Mouse (Mus musculus) left cerebral cortex, postnatal 25 days (tissue): ENCODE measurements around the gene Dleu7. TPM values are rescaled to one million over a fixed set of nuclear protein-coding genes. Genes with fewer than 3 reads are reported as not detected.

Experiments used
- DNase-seq, 2 experiments: peaks; one replicate each; pipeline ENCODE4 v3.0.0; 2022; ENCODE audit warnings: low spot score in 2 of 2, mixed read lengths in 1 of 2
- intact Hi-C: fragments of 180-260 bp; cut with DNase I; formaldehyde crosslinking; loops from one replicate; pipeline ENCODE4 v1.15.1; 2025
- total RNA-seq, 2 experiments: library from RNA; stranded (reverse); gene quantifications; 2 replicates each; pipeline ENCODE4 v1.2.3; 2021

The Dleu7 gene
- total RNA-seq, 2 experiments from 2014 or later, result 6.2 to 7.5 TPM

DNA sequence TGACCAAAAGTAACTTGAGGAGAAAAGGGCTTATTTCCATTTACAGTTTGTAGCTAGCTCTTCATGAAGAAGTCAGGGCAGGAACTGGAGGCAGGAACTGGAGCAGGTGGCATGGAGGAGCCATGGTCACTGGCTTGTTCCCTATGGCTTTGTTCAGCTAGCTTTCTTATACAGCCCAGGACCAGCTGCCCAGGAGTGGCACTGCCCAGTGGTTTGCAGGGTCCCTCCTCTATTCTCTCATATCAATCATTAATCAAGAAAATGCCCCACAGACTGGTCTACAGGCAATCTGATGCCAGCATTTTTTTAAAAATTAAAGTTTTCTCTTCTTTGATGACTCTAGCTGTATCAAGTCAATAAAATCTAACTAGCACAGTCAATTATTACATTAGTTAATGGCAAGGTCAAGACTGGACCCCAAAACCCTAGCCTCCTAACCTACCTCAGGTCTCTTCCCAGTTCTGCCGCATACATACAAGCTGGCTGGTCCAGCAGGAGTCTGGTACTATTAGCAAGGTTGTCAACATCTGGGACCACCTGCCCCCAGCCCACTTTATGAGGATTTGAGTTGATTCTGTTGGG, 1.4 kb downstream of the Dleu7 start:
- intact Hi-C loops, result no loop called here
- DNase-seq, result no peak

DNA sequence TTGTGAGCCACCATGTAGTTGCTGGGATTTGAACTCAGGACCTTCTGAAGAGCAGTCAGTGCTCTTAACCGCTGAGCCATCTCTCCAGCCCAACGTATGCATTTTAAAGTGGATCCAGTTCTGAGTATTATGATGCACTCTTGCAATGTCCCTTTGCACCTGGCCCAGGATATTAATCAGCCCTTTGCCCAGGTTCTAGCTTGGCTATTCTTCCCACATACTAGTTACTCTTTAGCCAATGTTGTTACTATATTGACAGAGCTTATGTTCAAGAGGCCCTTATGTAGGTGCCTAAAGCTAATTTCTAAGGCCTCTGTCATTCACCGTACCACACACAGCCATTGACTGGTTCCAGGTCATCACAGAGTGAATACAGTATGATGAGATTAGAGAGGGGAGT, 4.1 kb downstream of the Dleu7 start:
- no peak for DNase-seq
- intact Hi-C loops, result no loop called here

DNA sequence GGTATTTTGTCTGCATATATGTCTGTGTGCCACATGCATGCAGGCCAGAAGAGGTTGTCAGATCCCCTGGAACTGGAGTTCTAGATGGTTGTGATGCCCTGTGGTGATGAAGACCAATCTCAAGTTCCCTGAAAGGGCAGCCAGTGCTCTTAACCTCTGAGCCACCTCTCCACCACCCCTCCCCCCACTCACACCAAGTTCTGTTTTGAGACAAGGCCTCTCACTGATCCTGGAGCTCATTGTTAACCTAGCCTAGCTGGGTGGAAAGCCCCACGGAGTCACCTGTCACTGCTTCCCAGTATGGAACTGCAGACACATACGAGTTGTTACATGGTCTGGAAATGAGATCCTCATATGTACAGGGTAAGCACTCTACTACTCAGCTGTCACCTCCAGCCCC, 9.9 kb downstream of the Dleu7 start:
- intact Hi-C loops, result no loop called here

DNA sequence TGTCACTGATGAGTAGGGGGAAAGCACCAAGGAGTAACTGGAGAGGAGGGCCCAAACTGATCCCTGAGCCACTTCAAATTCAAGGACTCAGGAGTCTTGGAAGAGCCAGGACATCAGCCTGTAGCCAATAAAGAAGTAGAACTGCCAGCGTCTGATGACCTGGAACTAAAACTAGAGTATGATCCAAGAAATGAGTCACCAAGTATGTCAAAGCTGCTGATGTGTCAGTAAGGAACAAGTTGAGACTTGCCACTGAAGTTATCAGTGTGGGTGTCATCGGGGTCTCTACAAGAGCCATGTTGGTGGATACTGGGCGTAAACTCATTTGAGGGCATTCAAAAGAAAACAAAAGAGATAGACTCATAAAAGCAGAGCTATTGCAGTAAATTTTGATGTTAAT, 19.2 kb downstream of the Dleu7 start:
- intact Hi-C loops, result no loop called here
- no peak for DNase-seq

More for the DNA sequence above, 9.9 kb downstream of the Dleu7 start:
- DNase-seq, result no peak

DNA sequence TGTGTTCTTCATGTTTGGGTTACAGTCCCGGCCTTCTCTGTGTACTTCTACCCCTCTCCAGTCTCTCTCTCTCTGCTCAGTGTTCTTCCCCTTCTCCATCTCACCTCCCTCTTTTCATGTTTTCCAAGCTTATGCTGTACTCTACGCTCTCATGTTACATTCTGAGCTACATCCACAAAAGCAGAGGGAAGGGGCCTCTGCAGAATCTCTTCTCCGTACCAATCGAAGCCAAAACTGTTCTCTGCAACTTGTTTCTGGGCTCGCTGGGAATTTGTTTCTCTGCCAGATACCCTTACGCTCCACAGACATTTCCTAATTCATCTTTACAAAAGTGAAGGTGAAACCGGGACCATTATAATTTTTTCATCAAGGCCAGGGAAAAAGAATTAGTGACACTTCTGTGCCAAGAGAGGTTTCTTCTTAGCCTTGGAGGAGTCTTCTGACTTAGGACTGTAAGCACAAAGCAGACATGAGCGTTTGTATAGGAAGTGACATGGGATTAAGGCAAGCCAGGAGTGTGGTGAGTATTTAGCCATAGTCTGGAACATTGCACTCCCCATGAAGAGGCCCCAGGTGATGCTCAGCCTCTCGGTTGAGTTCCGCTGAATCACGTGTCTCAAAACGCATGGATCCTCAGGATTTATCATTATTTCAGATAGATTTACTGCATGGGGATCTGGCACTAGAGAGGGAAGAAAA, 22.0 kb downstream of the Dleu7 start:
- no peak for DNase-seq
- intact Hi-C loops, result no loop called here

DNA sequence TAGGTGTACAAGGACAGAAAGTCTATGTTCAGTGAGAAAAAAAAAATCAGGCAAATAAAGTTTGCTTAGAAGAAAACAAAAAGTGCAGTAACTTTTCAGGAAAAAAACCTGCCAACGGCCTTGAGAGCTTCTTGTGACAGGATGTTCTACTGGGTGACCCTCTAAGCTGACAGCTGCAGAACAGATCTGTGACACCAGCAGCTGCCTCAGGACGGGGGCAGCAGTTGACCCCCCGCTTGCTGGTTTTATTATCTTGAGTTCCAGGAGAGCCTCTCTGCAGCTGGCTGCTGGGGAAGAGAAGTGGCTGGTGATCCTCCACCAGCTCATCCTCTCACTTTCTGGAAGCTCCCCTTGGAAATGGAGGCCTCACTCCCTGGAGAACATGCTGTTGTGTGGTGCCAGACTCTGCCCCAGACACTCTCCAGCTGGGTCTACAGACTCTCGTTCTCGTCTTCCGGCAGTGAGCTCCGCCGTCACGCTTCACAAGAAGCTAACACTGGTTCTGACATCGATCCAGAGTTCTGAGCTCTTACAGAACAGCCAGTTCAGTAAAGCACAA, 33.8 kb downstream of the Dleu7 start:
- intact Hi-C loops, result no loop called here
- no peak for DNase-seq

DNA sequence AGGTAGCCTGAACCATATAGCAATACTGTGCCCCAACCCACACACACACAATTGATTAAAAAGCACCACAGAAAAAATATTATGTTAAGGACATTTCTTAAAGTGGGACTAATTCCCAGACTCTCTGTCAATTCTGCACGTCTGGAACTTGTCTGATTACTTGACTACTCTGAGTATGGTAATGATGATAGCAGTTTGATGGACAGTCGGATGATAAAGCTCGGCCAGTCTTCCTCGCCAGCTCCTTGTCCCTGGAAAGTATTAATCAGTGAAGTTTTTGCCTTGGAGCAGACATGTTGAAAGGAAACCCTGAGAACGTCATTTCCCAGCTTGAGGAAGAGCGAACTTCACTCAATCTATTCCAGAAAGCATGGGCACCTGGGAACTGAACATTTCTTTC, 34.7 kb downstream of the Dleu7 start:
- no peak for DNase-seq
- intact Hi-C loops, result no loop called here

DNA sequence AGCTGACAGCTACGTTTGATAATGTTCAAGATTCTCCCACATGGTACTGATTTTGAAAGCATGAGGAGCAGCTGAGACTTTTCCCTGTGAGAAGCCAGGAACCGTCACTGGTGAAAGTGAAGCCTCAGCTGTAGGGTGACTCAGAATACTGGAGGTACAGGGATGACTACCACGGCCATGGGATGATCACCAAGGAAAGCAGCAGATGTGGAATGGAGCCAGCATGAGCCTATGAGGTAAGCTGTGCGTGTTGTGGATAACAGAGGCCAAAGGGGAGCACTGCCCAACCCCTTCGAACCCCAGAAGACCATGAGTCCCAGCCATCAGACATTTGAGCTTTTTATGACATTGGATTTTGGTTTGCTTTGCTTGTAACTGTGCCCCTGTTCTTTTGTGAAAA, 36.8 kb downstream of the Dleu7 start:
- intact Hi-C loops, result no loop called here
- no peak for DNase-seq

DNA sequence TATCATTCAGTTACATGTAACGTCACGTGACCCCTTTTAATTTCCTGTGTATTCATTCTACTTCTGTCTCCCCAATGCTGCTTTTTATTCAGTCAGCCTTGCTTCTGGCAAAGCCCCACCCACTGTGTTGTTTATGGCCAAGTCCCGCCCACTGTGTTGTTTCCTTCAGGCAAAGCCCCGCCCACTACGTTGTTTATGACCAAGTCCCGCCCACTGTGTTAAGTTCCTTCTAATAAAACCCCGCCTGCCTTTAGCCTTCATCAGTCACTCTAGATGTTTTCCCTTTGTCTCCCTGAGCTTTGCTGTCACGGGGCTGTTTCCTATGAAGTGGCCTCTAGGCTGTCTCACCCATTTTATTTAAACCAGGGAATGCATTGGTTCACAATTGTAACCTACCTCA, 38.5 kb downstream of the Dleu7 start:
- intact Hi-C loops, result loop anchor here (5.0 kb wide), 4 partner anchors 203 to 682 kb away; partner anchors contain the start of gene Gucy1b2

DNA sequence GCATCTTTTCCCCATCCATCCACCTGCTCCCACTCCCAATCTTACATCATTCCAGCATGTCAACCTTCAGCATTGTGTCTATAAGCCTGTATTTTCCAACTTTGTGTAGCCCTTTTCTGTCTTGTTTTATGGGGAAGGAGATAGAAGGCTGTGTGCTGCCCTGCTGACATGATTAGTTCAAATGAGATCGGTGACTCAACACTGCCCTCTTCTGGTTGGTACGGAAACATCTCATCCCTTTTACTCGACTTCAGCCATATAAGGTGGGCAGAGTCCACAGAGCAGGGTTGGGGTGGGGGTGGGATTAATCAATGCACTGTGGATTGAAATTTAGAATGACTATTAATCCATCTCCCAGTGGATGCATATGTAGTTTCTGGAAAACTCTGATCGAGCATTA, 40.8 kb downstream of the Dleu7 start:
- DNase-seq, result peak; percentile 67 to 82
- intact Hi-C loops, result loop anchor here (5.0 kb wide), 4 partner anchors 205 to 680 kb away; partner anchors contain the start of gene Gucy1b2

More for the DNA sequence above, 38.5 kb downstream of the Dleu7 start:
- no peak for DNase-seq

DNA sequence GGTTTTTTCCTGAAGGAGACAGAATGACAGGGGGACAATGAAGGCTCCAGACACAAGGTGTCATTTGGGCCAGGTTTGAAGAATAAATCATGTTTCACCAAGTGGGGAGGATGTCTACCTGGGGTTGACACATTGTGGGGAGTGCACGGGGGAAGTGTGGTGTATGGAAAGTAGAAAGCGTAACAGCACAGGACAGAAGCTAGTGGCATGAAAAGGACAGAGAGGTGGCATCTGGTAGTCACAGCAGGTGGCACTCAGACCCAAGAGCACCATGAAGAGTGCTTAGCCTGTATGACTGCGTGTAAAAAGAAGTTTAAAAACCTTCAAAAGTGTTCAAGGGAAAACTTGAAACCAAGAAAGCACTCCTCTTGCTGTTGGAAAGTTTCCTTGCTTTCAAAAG, 42.8 kb downstream of the Dleu7 start:
- intact Hi-C loops, result loop anchor here (5.0 kb wide), 4 partner anchors 207 to 678 kb away; partner anchors contain the start of gene Gucy1b2
- no peak for DNase-seq

DNA sequence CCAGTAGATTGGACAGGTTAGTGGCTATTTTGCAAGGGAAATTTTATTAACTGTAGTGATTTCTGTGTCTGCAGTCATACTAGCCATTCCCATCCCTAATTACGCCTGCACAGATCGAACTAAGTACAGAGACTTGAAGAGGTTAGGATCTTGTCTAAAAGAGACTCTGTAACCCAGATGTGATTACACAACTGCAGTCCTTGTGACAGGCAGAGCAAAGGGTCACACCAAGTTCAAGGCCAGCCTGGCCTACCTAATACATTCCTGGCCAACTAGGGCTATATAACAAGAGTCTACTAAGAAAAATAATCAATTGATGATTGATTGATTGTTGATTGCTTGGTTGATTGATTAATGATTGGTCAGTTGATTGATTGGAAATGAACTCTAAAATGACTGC, 43.6 kb downstream of the Dleu7 start:
- no peak for DNase-seq
- intact Hi-C loops, result no loop called here

DNA sequence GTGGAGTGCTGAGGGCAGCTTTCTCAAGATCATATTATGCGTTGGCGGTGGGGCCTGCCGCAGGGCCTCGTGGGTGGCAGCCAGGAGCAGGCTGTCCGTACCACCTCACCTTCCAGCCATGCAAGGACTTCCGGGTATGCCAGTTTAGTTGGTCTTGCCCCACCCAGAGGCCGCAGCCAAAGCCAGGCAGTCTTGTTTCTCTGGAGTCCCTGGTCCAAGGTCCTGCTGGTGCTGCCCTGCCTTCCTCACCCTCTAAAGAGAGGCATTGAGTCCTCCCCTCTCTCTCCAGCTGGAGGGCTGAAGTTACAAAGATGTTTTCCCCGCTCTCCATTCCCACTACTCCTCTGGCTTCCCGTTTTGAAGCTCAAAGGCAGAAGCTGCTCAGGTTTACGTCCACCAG, 44.1 kb downstream of the Dleu7 start:
- no peak for DNase-seq
- intact Hi-C loops, result no loop called here

DNA sequence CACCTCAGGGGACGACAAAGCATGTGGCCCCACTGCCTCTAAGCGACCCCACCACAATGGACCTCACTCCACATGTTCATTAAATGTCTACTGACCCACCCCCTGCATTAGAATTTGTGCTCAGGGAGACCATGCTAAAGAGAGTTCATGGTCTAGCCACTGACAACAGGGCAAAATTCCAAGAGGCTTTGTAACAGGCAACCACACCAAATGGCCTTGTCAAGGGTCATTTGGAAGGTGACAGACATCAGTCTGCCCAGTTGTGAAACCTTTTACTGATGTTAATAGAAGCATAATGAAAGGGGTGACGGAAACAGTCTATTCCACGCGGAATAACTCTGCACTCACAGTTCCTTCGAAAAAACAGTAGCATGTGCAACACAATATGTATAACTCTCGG, 44.5 kb downstream of the Dleu7 start:
- intact Hi-C loops, result no loop called here
- DNase-seq, result no peak

DNA sequence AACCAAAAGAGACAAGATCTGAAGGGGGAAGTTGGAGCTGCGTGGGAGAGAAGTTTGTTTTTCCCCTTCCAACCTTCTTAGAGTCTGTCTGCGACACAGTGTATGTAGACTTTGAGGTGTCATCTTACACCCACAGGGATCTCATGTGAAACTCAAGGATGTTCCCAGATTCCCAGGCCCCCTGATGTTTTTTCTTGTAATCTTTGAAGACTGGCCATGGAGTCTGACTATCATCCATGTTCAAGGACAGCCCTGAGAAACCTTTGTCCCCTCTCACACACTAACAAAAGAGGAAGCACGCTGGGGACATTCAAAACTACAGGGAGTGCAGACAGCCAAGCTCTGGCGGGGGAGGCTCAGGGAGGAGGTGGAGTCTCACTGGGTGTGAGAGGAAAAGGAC, 47.3 kb downstream of the Dleu7 start:
- DNase-seq, result no peak
- intact Hi-C loops, result no loop called here

DNA sequence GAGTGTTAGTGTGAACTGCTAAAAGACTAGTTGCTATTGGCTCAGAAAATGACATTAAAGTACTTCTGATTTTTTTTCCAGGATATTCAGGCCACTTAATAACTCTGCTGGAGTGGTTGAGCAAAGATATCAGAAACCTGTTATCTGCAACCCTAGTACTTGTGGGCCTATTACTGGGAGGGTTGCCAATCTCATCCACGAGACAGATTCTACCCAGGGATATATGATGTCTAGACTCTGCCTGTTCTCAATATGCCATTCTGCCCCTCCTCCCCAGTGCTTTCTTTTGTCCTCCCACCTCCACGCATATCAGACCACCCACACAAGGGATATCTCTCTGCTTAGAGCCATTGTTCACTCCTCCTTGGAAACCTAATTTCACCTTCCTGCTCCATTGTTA, 49.3 kb downstream of the Dleu7 start:
- intact Hi-C loops, result loop anchor here (5.0 kb wide), 1 partner anchor 186 kb away; no protein-coding TSS in a partner anchor
- DNase-seq, result no peak

DNA sequence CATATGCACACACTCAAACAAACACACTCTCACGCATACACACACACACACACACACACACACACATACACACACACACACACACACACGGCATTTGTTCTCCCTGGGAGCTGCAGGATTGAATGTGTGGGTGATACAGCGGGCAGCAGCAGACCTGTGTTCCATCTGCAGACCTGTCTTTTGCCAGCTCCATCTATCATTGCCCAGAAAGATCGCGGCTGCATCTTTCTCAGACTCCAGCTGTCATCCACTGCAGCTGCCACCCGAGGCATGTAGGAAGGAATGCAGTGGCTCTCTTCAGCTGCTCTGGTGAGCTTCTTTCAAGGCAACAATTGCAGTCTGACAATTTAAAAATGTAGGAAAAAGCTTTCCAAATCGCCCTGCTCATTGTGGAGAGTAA, 56.9 kb downstream of the Dleu7 start:
- peak in 1 of 2 experiments; percentile 16 for DNase-seq
- intact Hi-C loops, result no loop called here

DNA sequence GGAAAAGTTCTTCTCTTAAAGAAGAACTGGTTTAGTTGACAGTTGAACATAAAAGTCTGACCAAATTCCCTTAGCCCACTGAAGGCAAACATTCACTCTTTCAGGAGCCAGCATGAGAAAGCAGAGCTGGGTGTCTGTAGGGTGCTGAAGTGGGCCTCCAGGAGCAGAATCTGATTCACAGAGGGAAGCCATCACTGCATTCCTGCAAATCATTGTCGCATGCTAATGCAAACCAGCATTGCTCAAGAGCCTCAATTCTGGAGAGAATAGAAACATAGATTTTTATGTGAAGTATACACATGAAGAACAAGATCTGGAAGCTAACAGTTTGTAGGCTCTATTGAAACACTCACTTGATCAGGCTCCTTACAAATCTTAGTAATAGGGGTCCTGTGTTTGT, 57.6 kb downstream of the Dleu7 start:
- intact Hi-C loops, result no loop called here
- DNase-seq, result no peak

DNA sequence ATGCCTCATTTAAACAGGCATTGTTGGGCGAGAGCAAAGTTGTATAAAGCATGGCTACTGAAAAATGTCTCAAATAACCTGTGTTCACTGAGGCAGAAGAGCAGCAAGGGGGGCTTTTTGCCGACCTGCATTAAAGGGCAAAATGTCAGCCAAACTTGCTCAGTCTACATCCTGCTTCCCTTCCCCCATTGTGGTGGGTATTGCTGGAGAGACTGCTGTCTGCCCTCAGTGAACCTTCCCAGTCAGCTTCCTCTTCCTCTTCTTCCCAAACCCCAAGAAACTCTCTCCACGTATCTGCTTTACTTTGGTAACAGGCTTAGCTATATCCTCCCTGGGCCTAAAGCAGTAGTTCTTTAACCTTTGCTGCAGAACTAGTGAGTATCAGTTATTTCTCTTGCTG, 61.9 kb downstream of the Dleu7 start:
- no peak for DNase-seq
- intact Hi-C loops, result no loop called here

DNA sequence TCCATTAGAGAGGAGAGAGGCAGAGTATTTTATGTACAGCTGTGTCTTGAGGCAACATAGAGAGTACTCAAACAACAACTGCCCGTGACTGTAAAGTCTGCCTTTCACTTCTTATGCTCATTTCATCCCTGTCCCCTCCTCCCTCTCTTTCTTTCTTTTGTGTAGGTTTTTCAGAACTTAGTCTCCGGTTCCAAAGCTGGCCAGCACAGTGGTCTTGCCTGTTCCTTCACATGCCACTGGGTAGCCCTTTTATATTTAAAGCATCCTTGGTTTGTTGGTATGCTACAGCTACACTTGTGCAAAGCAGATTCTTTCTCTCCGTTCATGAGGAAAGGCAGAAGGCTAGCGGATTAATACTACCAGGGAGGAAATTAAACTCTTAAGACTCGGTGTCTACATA, 65.7 kb downstream of the Dleu7 start:
- intact Hi-C loops, result no loop called here
- no peak for DNase-seq

DNA sequence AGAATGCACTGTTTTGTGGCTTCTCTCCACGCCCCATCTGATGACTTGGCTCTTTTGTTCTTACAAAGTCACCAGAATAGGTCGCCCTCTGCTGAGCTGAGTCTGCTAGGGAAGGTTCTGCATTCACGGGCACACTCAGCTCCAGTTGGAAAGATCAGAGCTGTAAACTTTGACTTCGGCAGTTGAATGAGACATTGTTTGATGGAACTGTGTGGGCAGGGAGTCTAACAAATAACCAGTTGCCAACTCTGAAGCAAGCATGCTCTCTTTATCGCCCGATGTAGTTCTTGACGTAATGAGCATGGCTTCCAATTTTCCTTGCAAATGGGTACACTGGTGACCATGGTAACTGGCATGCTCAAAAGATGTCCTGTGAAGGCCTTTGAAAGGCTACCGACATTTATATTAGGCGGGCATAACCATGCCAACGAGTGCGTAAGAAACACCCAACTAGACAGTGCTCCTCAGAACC, 66.2 kb downstream of the Dleu7 start:
- intact Hi-C loops, result no loop called here
- peak; percentile 37 to 53 for DNase-seq
